Mouse (Mus musculus): ENCODE data around the gene Naxd. TPM values are rescaled to one million over a fixed set of nuclear protein-coding genes. Genes with fewer than 3 reads are reported as not detected.
"Not testable (repeated sequence)": the region's sequence is repeated elsewhere in the genome, so short reads cannot be mapped to it uniquely, and the experiment has no call there.

The Naxd gene
- total and polyA plus RNA-seq, 3 experiments, result 39.7 to 57.1 (median 50.1) TPM

DNA sequence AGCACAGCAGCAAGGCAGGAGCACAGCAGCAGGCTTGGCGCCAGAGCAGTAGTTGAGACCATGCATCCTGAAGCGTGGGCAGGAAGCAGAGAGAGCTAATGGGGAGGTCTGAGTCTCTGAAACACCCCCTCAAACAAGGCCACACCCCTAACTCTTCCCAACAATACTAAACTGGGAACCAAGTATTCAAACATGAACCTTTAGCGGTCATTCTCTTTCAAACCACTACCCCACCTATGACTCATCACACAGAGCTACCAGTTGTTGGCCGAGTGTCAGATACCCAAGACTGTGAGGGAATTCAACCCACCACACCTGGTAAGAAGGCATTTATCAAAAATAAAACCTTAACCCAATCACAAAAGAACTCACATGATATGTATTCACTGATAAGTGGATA, 10.1 kb upstream of the Naxd start:
- no peak overlapping the region for H3K9ac ChIP-seq (ENCODE audit: insufficient read depth, low read depth)
- peaks cover 7% of the 10 kb centered on the region in 2 experiments for H3K4me1 ChIP-seq (ENCODE audit: control insufficient read depth in 1 of 2, insufficient read depth in 2 of 2)
- dilution Hi-C loops (cut with MboI; ENCODE audit: extremely low pct_ligation_motif_present, extremely low pct_unique_long_range_greater_than_20kb, low sequenced_read_pairs), result no loop called here
- H3K36me3 ChIP-seq (replicated peaks in 1 of 2; ENCODE audit: control insufficient read depth in 1 of 2, insufficient read depth in 1 of 2, low read length in 1 of 2), result no peaks in the 10 kb centered on the region
- no peaks in the 10 kb centered on the region for H3K9me3 ChIP-seq (replicated peaks; ENCODE audit: low read length)
- no peak for TF ChIP-seq KAT2A (IDR thresholded peaks at IDR 0.05; ENCODE audit: insufficient replicate concordance, low read length)
- TF ChIP-seq PAX5 (IDR thresholded peaks at IDR 0.05; ENCODE audit: low read length), result no peak
- TF ChIP-seq USF2 (conservative IDR thresholded peaks at IDR 0.05; ENCODE audit: low read depth, low read length), result no peak
- TF ChIP-seq GABPA (IDR thresholded peaks at IDR 0.05; ENCODE audit: insufficient replicate concordance, low read depth, low read length), result no peak
- TF ChIP-seq JUN (IDR thresholded peaks at IDR 0.05; ENCODE audit: insufficient read depth, low read depth, low read length), result peak; percentile 19; the same call in 1 of the 2 replicates
- no peak for TF ChIP-seq E2F4 (IDR thresholded peaks at IDR 0.05; ENCODE audit: insufficient replicate concordance, low read depth, low read length)
- no peak for TF ChIP-seq ZC3H11A (IDR thresholded peaks at IDR 0.05; ENCODE audit: low read depth, low read length)
- TF ChIP-seq MEF2A (IDR thresholded peaks at IDR 0.05; ENCODE audit: borderline replicate concordance, low read depth, low read length), result no peak
- TF ChIP-seq ZNF384 (IDR thresholded peaks at IDR 0.05; ENCODE audit: low read depth, low read length), result no peak
- no peak for TF ChIP-seq MYC (IDR thresholded peaks at IDR 0.05; ENCODE audit: low read depth, low read length)
- 0 out of 2 replicates have a peak, but pooled peaks have one; percentile 21 for TF ChIP-seq BHLHE40 (IDR thresholded peaks at IDR 0.05; ENCODE audit: low read depth, low read length)
- TF ChIP-seq RAD21 (IDR thresholded peaks at IDR 0.05; ENCODE audit: low read depth, low read length), result no peak
- TF ChIP-seq MAFK (IDR thresholded peaks at IDR 0.05; ENCODE audit: insufficient replicate concordance, low read length), result peak; percentile 43; the same call in 1 of the 2 replicates
- no peak for TF ChIP-seq NRF1 (IDR thresholded peaks at IDR 0.05; ENCODE audit: low read depth, low read length)
- no peak for TF ChIP-seq SIN3A (IDR thresholded peaks at IDR 0.05; ENCODE audit: low read length)
- no peak for TF ChIP-seq ZKSCAN1 (IDR thresholded peaks at IDR 0.05; ENCODE audit: borderline replicate concordance, low read depth, low read length)
- no peak for TF ChIP-seq ETS1 (conservative IDR thresholded peaks at IDR 0.05; ENCODE audit: low read depth, low read length)
- TF ChIP-seq MXI1 (IDR thresholded peaks at IDR 0.05; ENCODE audit: low read depth, low read length), result no peak
- peak; percentile 54; the same call in 1 of the 2 replicates for TF ChIP-seq IRF4 (IDR thresholded peaks at IDR 0.05; ENCODE audit: low read depth, low read length)
- TF ChIP-seq CTCF (conservative IDR thresholded peaks at IDR 0.05 in 1 of 2, IDR thresholded peaks at IDR 0.05 in 1 of 2; ENCODE audit: low read depth in 2 of 2, low read length in 2 of 2), result no peak
- TF ChIP-seq HCFC1 (IDR thresholded peaks at IDR 0.05; ENCODE audit: low read depth, low read length), result no peak
- TF ChIP-seq CHD1 (IDR thresholded peaks at IDR 0.05; ENCODE audit: low read depth, low read length), result no peak
- TF ChIP-seq JUND (conservative IDR thresholded peaks at IDR 0.05; ENCODE audit: low read depth, low read length), result peak; percentile 42
- TF ChIP-seq EP300 (IDR thresholded peaks at IDR 0.05; ENCODE audit: low read length), result peak; percentile 59
- no peak for TF ChIP-seq USF1 (IDR thresholded peaks at IDR 0.05; ENCODE audit: low read depth, low read length)
- H3K27me3 ChIP-seq (replicated peaks), result peaks cover 10% of the 10 kb centered on the region
- DNase-seq (ENCODE audit: extremely low read depth), result no peak
- no peaks in the 10 kb centered on the region for H3K79me2 ChIP-seq (replicated peaks; ENCODE audit: control insufficient read depth, extremely low read depth, insufficient read depth, poor library complexity, severe bottlenecking)
- H3K4me2 ChIP-seq (ENCODE audit: insufficient read depth, low read depth, poor library complexity, severe bottlenecking), result no peak overlapping the region
- H3K4me3 ChIP-seq (replicated peaks in 1 of 3; ENCODE audit: low read depth in 2 of 3, low read length in 2 of 3, poor library complexity in 1 of 3), result no peak overlapping the region
- H3K27ac ChIP-seq (ENCODE audit: insufficient read depth, low read depth), result no peak overlapping the region
- in situ Hi-C loops (cut with MboI; ENCODE audit: low pct_ligation_motif_present, low pct_unique_long_range_greater_than_20kb, low sequenced_read_pairs), result loop anchor here (5.0 kb wide), 1 partner anchor 35 kb away; no protein-coding TSS in a partner anchor

GRCm38 (mm10) chr8:11492340-11492739, 5.0 kb upstream of the Naxd start:
- H3K36me3 ChIP-seq (replicated peaks in 1 of 2; ENCODE audit: control insufficient read depth in 1 of 2, insufficient read depth in 1 of 2, low read length in 1 of 2); H3K9me3 ChIP-seq (replicated peaks; ENCODE audit: low read length); in situ Hi-C loops (cut with MboI; ENCODE audit: low pct_ligation_motif_present, low pct_unique_long_range_greater_than_20kb, low sequenced_read_pairs); H3K79me2 ChIP-seq (replicated peaks; ENCODE audit: control insufficient read depth, extremely low read depth, insufficient read depth, poor library complexity, severe bottlenecking); H3K9ac ChIP-seq (ENCODE audit: insufficient read depth, low read depth); H3K4me2 ChIP-seq (ENCODE audit: insufficient read depth, low read depth, poor library complexity, severe bottlenecking); dilution Hi-C loops (cut with MboI; ENCODE audit: extremely low pct_ligation_motif_present, extremely low pct_unique_long_range_greater_than_20kb, low sequenced_read_pairs); H3K27me3 ChIP-seq (replicated peaks); H3K4me3 ChIP-seq (replicated peaks in 1 of 3; ENCODE audit: low read depth in 2 of 3, low read length in 2 of 3, poor library complexity in 1 of 3); H3K27ac ChIP-seq (ENCODE audit: insufficient read depth, low read depth); DNase-seq (ENCODE audit: extremely low read depth): not testable (repeated sequence)
- H3K4me1 ChIP-seq (ENCODE audit: control insufficient read depth in 1 of 2, insufficient read depth in 2 of 2), result peaks cover 0 to 11% of the 10 kb centered on the region in 2 experiments; a peak in 3 of 4 replicates
